Mouse (Mus musculus) MEL (cell line): Measurements from ENCODE around the gene Nfix.

Source experiments
- CTCF ChIP-seq, 3 experiments: IDR thresholded peaks in 2 of 3; conservative IDR thresholded peaks in 1 of 3; 2 replicates each; pipeline ENCODE4 v1.5.1; 2011 to 2012; ENCODE audit warnings: low read length in 3 of 3, low read depth in 2 of 3, mild to moderate bottlenecking in 2 of 3, improper control_type of control experiment in 1 of 3, inconsistent platforms in 1 of 3, mixed read lengths in 1 of 3, moderate library complexity in 1 of 3; ENCODE audit not compliant: control insufficient read depth in 1 of 3, insufficient read depth in 1 of 3, poor library complexity in 1 of 3, severe bottlenecking in 1 of 3
- EP300 ChIP-seq, 2 experiments: IDR thresholded peaks; 2 replicates each; pipeline ENCODE4 v1.6.1; 2011; ENCODE audit warnings: improper control_type of control experiment in 2 of 2, low read length in 2 of 2, low read depth in 1 of 2, mild to moderate bottlenecking in 1 of 2
- GABPA ChIP-seq: IDR thresholded peaks from 2 replicates; pipeline ENCODE4 v1.6.1; 2012; ENCODE audit warnings: low read depth, mild to moderate bottlenecking, inconsistent platforms, low read length, improper control_type of control experiment, moderate library complexity
- JUND ChIP-seq: IDR thresholded peaks from 2 replicates; pipeline ENCODE4 v1.6.1; 2011; ENCODE audit warnings: low read depth, mild to moderate bottlenecking, improper control_type of control experiment, low read length
- KAT2A ChIP-seq: conservative IDR thresholded peaks from 2 replicates; pipeline ENCODE4 v1.6.1; 2012; ENCODE audit warnings: low read depth, low read length, improper control_type of control experiment, inconsistent platforms
- MAZ ChIP-seq: IDR thresholded peaks from 2 replicates; pipeline ENCODE4 v1.6.1; 2012; ENCODE audit warnings: low read depth, mild to moderate bottlenecking, inconsistent platforms, low read length, improper control_type of control experiment
- MYC ChIP-seq: IDR thresholded peaks from 2 replicates; pipeline ENCODE4 v1.6.1; 2011; ENCODE audit warnings: low read depth, mild to moderate bottlenecking, low read length, improper control_type of control experiment, moderate library complexity
- POLR2A ChIP-seq, 2 experiments: IDR thresholded peaks; 2 replicates each; pipeline ENCODE4 v1.6.1; 2011 to 2012; ENCODE audit warnings: low read length in 2 of 2, mild to moderate bottlenecking in 2 of 2, control low read depth in 1 of 2, improper control_type of control experiment in 1 of 2, low read depth in 1 of 2, moderate library complexity in 1 of 2; ENCODE audit not compliant: control insufficient read depth in 1 of 2, insufficient read depth in 1 of 2, poor library complexity in 1 of 2
- POLR2AphosphoS2 ChIP-seq: IDR thresholded peaks from 2 replicates; pipeline ENCODE4 v1.6.1; 2011; ENCODE audit warnings: low read length, improper control_type of control experiment
- RAD21 ChIP-seq: IDR thresholded peaks from 2 replicates; pipeline ENCODE4 v1.6.1; 2011; ENCODE audit warnings: mild to moderate bottlenecking, low read depth, low read length, improper control_type of control experiment
- RCOR1 ChIP-seq: IDR thresholded peaks from 2 replicates; pipeline ENCODE4 v1.6.1; 2012; ENCODE audit warnings: low read depth, mild to moderate bottlenecking, inconsistent platforms, low read length, improper control_type of control experiment
- USF1 ChIP-seq: IDR thresholded peaks from 2 replicates; pipeline ENCODE4 v1.6.1; 2014; ENCODE audit warnings: low read depth, mild to moderate bottlenecking, inconsistent platforms, low read length, improper control_type of control experiment, moderate library complexity
- ZNF384 ChIP-seq: IDR thresholded peaks from 2 replicates; pipeline ENCODE4 v1.6.1; 2012; ENCODE audit warnings: low read depth, mild to moderate bottlenecking, inconsistent platforms, low read length, improper control_type of control experiment

DNA sequence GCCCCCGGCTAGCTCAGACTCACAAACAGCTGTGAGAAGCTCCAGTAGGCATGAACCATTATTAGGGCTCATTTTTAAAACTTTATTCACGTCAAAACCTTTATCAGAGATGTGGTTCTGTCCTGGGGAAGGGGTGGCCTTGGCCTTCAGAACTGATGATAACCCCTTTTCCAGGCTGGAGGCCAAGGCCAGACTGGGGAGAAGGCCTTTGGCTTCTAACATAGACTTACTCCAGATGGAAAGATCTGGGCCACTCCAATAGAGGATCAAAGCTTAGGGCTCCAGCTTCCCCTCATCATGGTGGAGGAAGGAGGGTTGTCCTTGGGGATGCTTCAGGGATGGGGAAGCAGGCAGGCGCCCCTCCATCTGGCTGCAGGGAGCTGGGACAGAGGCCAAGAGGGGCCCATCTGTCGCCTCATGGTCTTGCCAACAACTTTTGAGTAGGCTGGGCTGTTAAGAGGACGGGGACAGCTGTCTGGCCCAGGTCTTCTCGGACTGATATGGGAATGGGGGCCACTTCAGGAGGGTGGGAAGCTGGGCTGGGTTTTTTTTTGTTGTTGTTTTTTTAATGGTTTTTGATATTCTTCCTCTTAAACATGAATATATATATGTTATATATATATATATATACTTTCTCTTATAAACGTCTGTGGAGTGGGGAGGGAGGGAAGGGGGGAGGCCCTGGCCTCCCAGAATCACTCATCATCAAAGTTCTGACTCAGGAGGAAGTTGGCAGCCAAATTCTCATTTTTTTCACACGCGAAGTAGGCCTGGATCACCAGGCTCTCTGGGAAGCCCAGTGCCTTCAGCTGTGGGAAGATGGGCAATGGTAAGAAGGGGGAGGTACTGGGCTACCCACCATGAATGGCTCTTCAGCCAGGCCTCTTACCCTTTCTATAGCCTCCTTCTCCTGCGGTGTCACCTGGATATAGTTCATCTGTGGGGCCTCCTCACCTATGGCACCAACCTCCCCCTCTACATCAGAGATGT, 35.0 kb upstream of the Nfix start:
- no peak for TF ChIP-seq CTCF (IDR thresholded peaks at IDR 0.05 in 2 of 3, conservative IDR thresholded peaks at IDR 0.05 in 1 of 3; ENCODE audit: control insufficient read depth in 1 of 3, insufficient read depth in 1 of 3, low read depth in 2 of 3, low read length in 3 of 3, poor library complexity in 1 of 3, severe bottlenecking in 1 of 3)
- no peak for TF ChIP-seq RAD21
- no peak for TF ChIP-seq MYC
- TF ChIP-seq EP300 (IDR thresholded peaks at IDR 0.05; ENCODE audit: low read depth in 1 of 2, low read length in 2 of 2) = no peak
- TF ChIP-seq ZNF384 = no peak
- TF ChIP-seq JUND = no peak
- no peak for TF ChIP-seq RCOR1
- 0 out of 4 replicates have a peak, but pooled peaks of 1 of the 2 experiments have one; percentile 17 for TF ChIP-seq POLR2A (IDR thresholded peaks at IDR 0.05; ENCODE audit: control insufficient read depth in 1 of 2, insufficient read depth in 1 of 2, low read depth in 1 of 2, low read length in 2 of 2, poor library complexity in 1 of 2)
- no peak for TF ChIP-seq USF1
- no peak for TF ChIP-seq KAT2A
- no peak for TF ChIP-seq MAZ
- no peak for TF ChIP-seq POLR2AphosphoS2
- no peak for TF ChIP-seq GABPA
